ENCODE assay signal across 8 mouse cellular contexts in the genomic region with DNA sequence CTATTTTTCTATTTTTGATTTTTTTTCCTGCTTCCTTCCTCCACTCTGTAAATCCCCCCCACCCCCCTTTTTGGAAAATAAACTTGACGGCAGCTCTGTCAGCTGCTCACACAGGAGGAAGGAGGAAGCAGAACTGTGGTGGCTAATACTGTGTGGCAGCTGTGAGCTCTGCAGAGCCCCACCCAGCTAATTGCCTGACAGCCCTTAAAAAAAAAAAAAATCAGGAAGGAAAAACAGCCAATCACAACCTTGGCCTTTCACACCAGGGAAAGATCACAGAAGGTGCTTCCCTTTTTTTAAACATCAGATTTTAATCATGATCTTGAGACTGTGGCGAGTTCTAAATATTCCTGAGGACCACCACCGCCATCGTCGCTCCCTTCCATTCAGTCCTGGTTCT.
A peak's percentile ranks its signal among the peaks of the same experiment; 100 is the strongest.
DNase-seq lines count a peak whose midpoint lies in the region; ATAC-seq lines count a peak whose summit lies in the region.

No protein-coding gene starts in this region.

- no peaks in the 10 kb centered on the region for H3K36me3 ChIP-seq in kidney, embryonic 16.5 days (ENCODE audit: insufficient read depth, low read length)
- no peaks in the 10 kb centered on the region for H3K36me3 ChIP-seq in midbrain, embryonic 14.5 days (ENCODE audit: control insufficient read depth, insufficient read depth, low read length)
- no peaks in the 10 kb centered on the region for H3K36me3 ChIP-seq in kidney, embryonic 15.5 days

- WGBS in kidney, embryonic 16.5 days = 44% methylated on average over 5 of the region's 5 CpGs
- WGBS in midbrain, embryonic 14.5 days = 35% methylated on average over 5 of the region's 5 CpGs
- 45% methylated on average over 5 of the region's 5 CpGs for WGBS in kidney, embryonic 15.5 days

- H3K4me2 ChIP-seq in kidney, embryonic 16.5 days (replicated peaks; ENCODE audit: low read depth, low read length) = peak overlapping the region; percentile 12; the same call in 1 of the 2 replicates
- H3K4me2 ChIP-seq in midbrain, embryonic 14.5 days (ENCODE audit: low read length) = peak overlapping the region; percentile 49; the same call in 1 of the 2 replicates
- H3K4me2 ChIP-seq in kidney, embryonic 15.5 days = no peak overlapping the region

- H3K27me3 ChIP-seq in kidney, embryonic 16.5 days (ENCODE audit: insufficient read depth, low read length) = no peaks in the 10 kb centered on the region
- H3K27me3 ChIP-seq in midbrain, embryonic 14.5 days (ENCODE audit: control insufficient read depth, insufficient read depth, low read length) = peaks cover 11% of the 10 kb centered on the region; the same call in 1 of the 2 replicates
- no peaks in the 10 kb centered on the region for H3K27me3 ChIP-seq in kidney, embryonic 15.5 days

- no peaks in the 10 kb centered on the region for H3K9me3 ChIP-seq in kidney, embryonic 16.5 days (ENCODE audit: low read length)
- H3K9me3 ChIP-seq in midbrain, embryonic 14.5 days (ENCODE audit: control insufficient read depth, low read length) = no peaks in the 10 kb centered on the region
- no peaks in the 10 kb centered on the region for H3K9me3 ChIP-seq in kidney, embryonic 15.5 days (replicated peaks)

- H3K4me3 ChIP-seq in kidney, embryonic 16.5 days (ENCODE audit: low read length) = no peak overlapping the region
- H3K4me3 ChIP-seq in midbrain, embryonic 14.5 days (replicated peaks; ENCODE audit: low read depth, low read length) = no peak overlapping the region
- no peak overlapping the region for H3K4me3 ChIP-seq in kidney, embryonic 15.5 days (replicated peaks)

- H3K27ac ChIP-seq in kidney, embryonic 16.5 days (ENCODE audit: low read length) = no peak overlapping the region
- H3K27ac ChIP-seq in midbrain, embryonic 14.5 days (replicated peaks; ENCODE audit: low read depth, low read length) = peak overlapping the region; percentile 66
- H3K27ac ChIP-seq in kidney, embryonic 15.5 days = no peak overlapping the region

- no peak for ATAC-seq in kidney, embryonic 16.5 days (ENCODE audit: low FRiP score, low TSS enrichment)
- ATAC-seq in hematopoietic stem cell, adult 5-6 weeks (replicated peaks in 1 of 2; ENCODE audit: insufficient read depth in 1 of 2, low FRiP score in 2 of 2, low TSS enrichment in 1 of 2, low read depth in 1 of 2, poor library complexity in 2 of 2, severe bottlenecking in 2 of 2) = peak; percentile 97 to 98
- ATAC-seq in midbrain, embryonic 14.5 days (ENCODE audit: low FRiP score, low TSS enrichment) = no peak; the same call in 1 of the 2 replicates
- no peak for ATAC-seq in kidney, embryonic 15.5 days (replicated peaks; ENCODE audit: low FRiP score)

- no peaks in the 10 kb centered on the region for H3K4me1 ChIP-seq in kidney, embryonic 16.5 days (ENCODE audit: insufficient read depth, low read length)
- peaks cover 33% of the 10 kb centered on the region for H3K4me1 ChIP-seq in midbrain, embryonic 14.5 days (ENCODE audit: control insufficient read depth, insufficient read depth, low read length)
- no peaks in the 10 kb centered on the region for H3K4me1 ChIP-seq in kidney, embryonic 15.5 days

- H3K9ac ChIP-seq in kidney, embryonic 16.5 days (replicated peaks; ENCODE audit: low read length) = no peak overlapping the region
- no peak overlapping the region for H3K9ac ChIP-seq in midbrain, embryonic 14.5 days (replicated peaks; ENCODE audit: low read length)
- no peak overlapping the region for H3K9ac ChIP-seq in kidney, embryonic 15.5 days

- no peak for DNase-seq in kidney, postnatal 4 days
- DNase-seq in ZHBTc4 (ENCODE audit: low read depth, low spot score) = peak; percentile 15
- peak; percentile 49 for DNase-seq in midbrain, embryonic 14.5 days
- DNase-seq in layer of hippocampus, postnatal 14 days (ENCODE audit: low spot score in 2 of 2) = no peak
- DNase-seq in thymus, adult 18-20 months = no peak

Comparison
In these comparisons a context has a peak if more than half of its experiments do, and no peak if none do; other contexts are left out.
1. ATAC-seq: peak in hematopoietic stem cell, adult 5-6 weeks (2 of 2); none in kidney, embryonic 16.5 days (single experiment), midbrain, embryonic 14.5 days (single experiment) and kidney, embryonic 15.5 days (single experiment).
2. DNase-seq: peak in ZHBTc4 (single experiment) and midbrain, embryonic 14.5 days (single experiment); none in kidney, postnatal 4 days (0 of 2), layer of hippocampus, postnatal 14 days (0 of 2) and thymus, adult 18-20 months (0 of 2).